Mouse (Mus musculus): ENCODE data around the gene Tbx21. TPM values are rescaled to one million over a fixed set of nuclear protein-coding genes. Genes with fewer than 3 reads are reported as not detected.

Tbx21 gene
- polyA plus RNA-seq, 1 experiment from 2014 or later, result 0.14 TPM

DNA sequence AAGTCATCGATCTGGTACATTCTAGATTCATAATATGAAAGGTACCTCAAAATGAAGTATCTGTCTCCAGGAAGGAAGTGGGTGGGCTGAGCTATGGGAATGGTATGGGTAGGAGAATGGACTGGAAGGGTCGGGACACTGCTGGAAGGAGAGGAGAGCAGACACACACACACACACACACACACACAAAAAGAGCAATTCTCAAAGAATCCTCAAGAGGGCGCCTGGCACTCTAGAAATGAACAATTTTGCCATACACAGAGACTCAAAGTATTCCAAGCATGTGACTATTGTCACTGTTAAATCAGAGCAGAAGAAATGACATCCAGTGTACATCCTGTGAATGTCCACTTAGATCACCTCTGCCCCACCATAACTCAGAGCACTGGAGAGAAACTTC is 42.6 kb downstream of the Tbx21 start:
- Histone ChIP-seq H3K9me3 (replicated peaks) (no peaks in the 10 kb centered on the region), H3K9ac (no peak overlapping the region), H3K27ac (no peak overlapping the region), H3K4me2 (no peak overlapping the region), H3K4me3 (replicated peaks) (no peak overlapping the region), H3K36me3 (peaks cover 8% of the 10 kb centered on the region), H3K4me1 (no peaks in the 10 kb centered on the region), H3K27me3 (no peaks in the 10 kb centered on the region)
- WGBS, result 25% methylated on average over 3 of the region's 3 CpGs
- no peak for ATAC-seq (replicated peaks; ENCODE audit: low FRiP score)

DNA sequence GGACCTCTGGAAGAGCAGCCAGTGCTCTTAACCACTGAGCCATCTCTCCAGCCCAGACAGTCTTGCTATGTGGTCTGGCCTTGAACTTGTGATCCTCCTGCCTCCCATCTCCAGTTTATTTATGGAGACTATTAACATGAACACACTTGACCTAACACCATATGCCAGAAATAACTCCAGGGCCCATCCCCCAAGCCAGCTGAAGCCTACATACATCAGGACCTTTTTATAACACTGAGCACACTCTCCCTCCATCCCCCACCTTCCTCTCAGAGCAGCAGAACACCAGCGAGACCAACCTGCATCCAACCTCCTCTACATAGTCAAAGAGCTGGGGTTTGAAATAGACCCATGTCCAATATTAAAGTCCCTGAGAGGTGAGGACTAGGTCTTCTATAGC is 44.0 kb downstream of the Tbx21 start:
- H3K9me3 ChIP-seq (replicated peaks), result no peaks in the 10 kb centered on the region
- no peak overlapping the region for H3K27ac ChIP-seq
- no peak overlapping the region for H3K4me2 ChIP-seq
- WGBS, result 46% methylated on average over 1 of the region's 1 CpGs
- H3K4me3 ChIP-seq (replicated peaks), result no peak overlapping the region
- no peaks in the 10 kb centered on the region for H3K27me3 ChIP-seq
- no peak for ATAC-seq (replicated peaks; ENCODE audit: low FRiP score)
- peaks cover 16% of the 10 kb centered on the region for H3K36me3 ChIP-seq
- H3K4me1 ChIP-seq, result no peaks in the 10 kb centered on the region
- H3K9ac ChIP-seq, result no peak overlapping the region

DNA sequence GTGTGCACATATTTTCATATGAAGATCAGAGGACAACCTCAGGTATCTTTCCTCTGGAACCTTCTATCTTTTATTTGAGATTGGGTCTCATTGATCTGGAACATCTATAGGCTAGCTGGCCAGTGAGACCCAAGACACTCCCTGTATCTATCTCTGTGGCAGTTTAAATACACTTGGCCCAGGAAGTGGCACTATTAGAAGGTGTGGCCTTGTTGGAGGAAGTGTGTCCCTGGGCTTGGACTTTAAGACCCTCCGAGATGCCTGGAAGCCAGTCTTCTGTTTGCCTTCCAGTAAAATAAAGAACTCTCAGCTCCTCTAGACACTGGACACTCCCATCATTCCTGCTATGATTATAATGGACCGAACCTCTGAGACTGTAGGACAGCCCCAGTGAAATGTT is 45.4 kb downstream of the Tbx21 start:
- Histone ChIP-seq H3K4me2 (no peak overlapping the region), H3K4me3 (replicated peaks) (no peak overlapping the region), H3K27ac (no peak overlapping the region), H3K9me3 (replicated peaks) (no peaks in the 10 kb centered on the region), H3K27me3 (no peaks in the 10 kb centered on the region), H3K36me3 (peaks cover 22% of the 10 kb centered on the region), H3K4me1 (no peaks in the 10 kb centered on the region), H3K9ac (no peak overlapping the region)
- WGBS, result 85% methylated on average over 2 of the region's 2 CpGs
- ATAC-seq (replicated peaks; ENCODE audit: low FRiP score), result no peak

DNA sequence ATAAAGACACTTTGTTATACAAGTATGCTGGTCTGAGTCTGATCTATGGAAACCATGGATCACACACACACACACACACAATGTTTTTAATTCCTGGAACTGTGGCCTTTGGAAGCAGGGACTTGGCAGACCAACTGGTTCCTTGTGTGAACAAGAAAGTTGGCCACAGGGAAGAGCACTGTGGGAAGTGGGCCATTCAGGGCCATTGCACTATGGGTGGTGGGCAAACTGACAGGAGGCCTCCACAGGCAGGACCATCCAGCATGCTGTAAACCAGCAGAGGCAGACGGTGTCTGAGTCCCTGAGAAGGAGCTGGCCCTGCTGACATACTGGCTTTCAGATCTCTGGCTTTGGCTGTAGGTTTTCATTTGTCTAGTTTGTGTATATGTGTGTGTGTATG is 45.8 kb downstream of the Tbx21 start:
- Histone ChIP-seq H3K36me3 (peaks cover 23% of the 10 kb centered on the region), H3K27me3 (no peaks in the 10 kb centered on the region), H3K4me2 (no peak overlapping the region), H3K4me3 (replicated peaks) (no peak overlapping the region), H3K4me1 (no peaks in the 10 kb centered on the region), H3K9me3 (replicated peaks) (no peaks in the 10 kb centered on the region), H3K27ac (no peak overlapping the region), H3K9ac (no peak overlapping the region)
- 58% methylated on average over 1 of the region's 1 CpGs for WGBS
- ATAC-seq (replicated peaks; ENCODE audit: low FRiP score), result no peak

DNA sequence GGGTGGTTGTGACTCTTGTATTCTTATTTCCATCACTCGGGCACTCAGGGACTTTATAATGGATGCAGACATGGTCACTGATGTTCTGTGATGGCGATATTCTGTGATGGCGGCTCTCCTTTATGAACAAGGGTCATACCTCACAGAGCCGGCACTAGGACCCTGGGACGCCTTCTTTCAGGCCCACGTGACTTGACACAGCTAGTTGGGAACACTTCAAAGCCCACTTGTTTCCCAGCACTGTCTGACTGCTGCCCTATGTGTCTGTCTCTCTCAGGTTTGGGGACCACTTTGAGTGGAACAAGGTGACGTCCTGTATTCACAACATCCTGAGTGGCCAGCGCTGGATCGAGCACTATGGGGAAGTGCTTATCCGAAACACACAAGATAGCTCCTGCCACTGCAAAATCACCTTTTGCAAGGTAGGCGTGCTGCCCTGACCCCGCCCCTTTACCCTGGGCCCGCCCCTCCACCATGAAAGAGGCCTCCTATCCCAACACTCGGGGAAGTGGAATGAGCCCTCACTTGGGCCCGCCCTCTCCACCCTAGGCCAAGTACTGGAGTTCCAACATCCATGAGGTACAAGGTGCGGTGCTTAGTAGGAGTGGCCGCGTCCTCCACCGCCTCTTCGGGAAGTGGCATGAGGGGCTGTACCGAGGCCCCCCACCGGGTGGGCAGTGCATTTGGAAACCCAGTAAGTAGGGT is 48.3 kb downstream of the Tbx21 start:
- Histone ChIP-seq H3K4me3 (replicated peaks) (no peak overlapping the region), H3K27ac (no peak overlapping the region), H3K9ac (no peak overlapping the region), H3K4me2 (no peak overlapping the region), H3K9me3 (replicated peaks) (no peaks in the 10 kb centered on the region), H3K27me3 (no peaks in the 10 kb centered on the region), H3K4me1 (peaks cover 6% of the 10 kb centered on the region; the same call in 1 of the 2 replicates), H3K36me3 (peaks cover 27% of the 10 kb centered on the region)
- 48% methylated on average over 22 of the region's 22 CpGs for WGBS
- no peak for ATAC-seq (replicated peaks; ENCODE audit: low FRiP score)

DNA sequence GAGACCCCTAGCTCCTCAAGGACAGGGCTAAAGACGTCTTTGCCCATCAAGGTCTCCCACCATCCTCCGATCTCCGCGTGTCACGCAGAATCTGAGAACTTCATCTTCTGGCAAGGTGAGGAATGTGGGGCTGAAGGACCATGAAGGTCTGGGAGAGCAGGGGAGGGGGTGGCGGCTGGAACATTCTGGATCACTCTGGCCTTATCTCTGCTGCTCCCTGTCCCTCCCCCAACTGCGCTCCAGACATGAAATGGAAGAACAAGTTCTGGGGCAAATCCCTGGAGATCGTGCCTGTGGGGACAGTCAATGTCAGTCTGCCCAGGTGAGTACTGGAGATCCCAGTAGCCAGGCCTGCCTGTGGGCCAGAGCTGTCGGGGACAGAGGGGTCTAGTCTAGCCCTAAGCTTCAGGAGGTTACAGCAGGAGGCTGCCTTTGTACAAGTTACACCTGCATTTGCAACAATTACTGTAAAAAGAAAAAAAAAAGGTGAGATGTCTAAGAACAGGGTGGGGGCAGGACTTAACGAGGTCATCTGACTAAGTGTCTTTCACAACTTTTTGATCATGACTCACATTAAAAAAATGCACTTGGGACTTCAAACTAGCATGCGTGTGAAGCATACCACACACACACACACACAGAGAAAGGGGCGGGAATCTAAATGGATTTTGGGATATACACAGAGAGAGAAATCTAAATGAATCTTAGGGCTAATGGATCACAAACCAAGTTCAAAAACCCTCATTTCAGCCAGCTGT is 49.4 kb downstream of the Tbx21 start:
- Histone ChIP-seq H3K27ac (no peak overlapping the region), H3K36me3 (peaks cover 37% of the 10 kb centered on the region), H3K9me3 (replicated peaks) (no peaks in the 10 kb centered on the region), H3K9ac (no peak overlapping the region), H3K4me1 (peaks cover 6% of the 10 kb centered on the region; the same call in 1 of the 2 replicates), H3K27me3 (no peaks in the 10 kb centered on the region), H3K4me2 (no peak overlapping the region), H3K4me3 (replicated peaks) (no peak overlapping the region)
- 85% methylated on average over 12 of the region's 12 CpGs for WGBS
- ATAC-seq (replicated peaks; ENCODE audit: low FRiP score), result no peak

DNA sequence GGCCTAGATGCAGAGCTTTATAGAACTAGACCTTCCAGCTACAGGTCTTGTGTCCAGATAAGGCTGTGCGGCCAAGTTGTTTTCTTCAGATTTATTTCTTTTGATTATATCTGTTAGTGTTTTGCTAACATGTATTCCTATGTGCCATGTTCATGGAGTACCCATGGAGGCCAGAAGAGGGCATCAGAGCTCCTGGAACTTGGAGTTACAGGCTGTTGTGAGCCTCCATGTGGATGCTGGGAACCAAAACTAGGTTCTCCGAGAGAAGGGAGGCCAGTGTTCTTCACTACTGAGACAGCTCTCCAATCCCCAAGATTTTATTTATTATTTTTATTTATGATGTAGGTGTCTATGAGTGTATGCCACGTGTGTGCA is 51.2 kb downstream of the Tbx21 start:
- no peak for ATAC-seq (replicated peaks; ENCODE audit: low FRiP score)
- H3K27ac ChIP-seq, result peak overlapping the region; percentile 49
- no peaks in the 10 kb centered on the region for H3K27me3 ChIP-seq
- 89% methylated on average over 3 of the region's 3 CpGs for whole genome bisulfite sequencing
- peaks cover 6% of the 10 kb centered on the region; the same call in 1 of the 2 replicates for H3K4me1 ChIP-seq
- no peak overlapping the region for H3K9ac ChIP-seq
- no peak overlapping the region for H3K4me3 ChIP-seq (replicated peaks)
- H3K9me3 ChIP-seq (replicated peaks), result no peaks in the 10 kb centered on the region
- H3K4me2 ChIP-seq, result no peak overlapping the region
- peaks cover 52% of the 10 kb centered on the region for H3K36me3 ChIP-seq

DNA sequence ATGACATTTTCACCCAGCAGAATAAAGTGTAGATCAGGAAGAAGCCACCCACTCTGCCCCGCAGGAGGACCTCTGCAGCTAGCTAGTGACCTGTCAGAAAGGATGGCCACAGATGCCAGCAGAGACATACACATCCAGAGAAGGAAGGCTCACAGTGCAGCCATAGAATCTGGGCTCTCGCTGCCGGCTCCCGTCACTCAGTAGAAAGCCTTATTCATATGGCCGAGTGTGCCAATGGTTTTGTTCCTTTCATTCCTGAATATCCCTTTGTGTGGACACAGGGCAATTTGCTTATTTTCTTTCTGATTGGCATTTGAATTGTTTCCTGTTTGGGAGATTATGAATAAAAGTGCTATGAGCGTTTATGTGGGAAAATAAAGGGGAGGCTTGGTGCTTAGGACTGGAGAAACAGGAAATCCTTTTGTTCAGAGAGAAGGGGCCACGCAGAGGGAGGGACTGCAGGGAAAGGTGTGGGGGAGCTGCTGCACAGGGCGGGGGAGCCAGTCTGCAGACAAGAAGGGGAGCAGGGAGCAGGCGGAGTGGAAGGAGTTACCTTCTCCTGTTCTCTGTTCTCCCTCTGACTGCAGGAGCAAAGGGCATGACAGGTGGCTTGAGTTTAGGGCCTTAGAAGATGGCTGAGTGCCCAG is 51.7 kb downstream of the Tbx21 start:
- H3K4me2 ChIP-seq, result no peak overlapping the region
- peak overlapping the region; percentile 63 for H3K27ac ChIP-seq
- H3K4me3 ChIP-seq (replicated peaks), result no peak overlapping the region
- no peaks in the 10 kb centered on the region for H3K27me3 ChIP-seq
- no peak overlapping the region for H3K9ac ChIP-seq
- WGBS, result 48% methylated on average over 9 of the region's 9 CpGs
- peaks cover 6% of the 10 kb centered on the region; the same call in 1 of the 2 replicates for H3K4me1 ChIP-seq
- no peaks in the 10 kb centered on the region for H3K9me3 ChIP-seq (replicated peaks)
- H3K36me3 ChIP-seq, result peaks cover 53% of the 10 kb centered on the region
- ATAC-seq (replicated peaks; ENCODE audit: low FRiP score), result no peak

DNA sequence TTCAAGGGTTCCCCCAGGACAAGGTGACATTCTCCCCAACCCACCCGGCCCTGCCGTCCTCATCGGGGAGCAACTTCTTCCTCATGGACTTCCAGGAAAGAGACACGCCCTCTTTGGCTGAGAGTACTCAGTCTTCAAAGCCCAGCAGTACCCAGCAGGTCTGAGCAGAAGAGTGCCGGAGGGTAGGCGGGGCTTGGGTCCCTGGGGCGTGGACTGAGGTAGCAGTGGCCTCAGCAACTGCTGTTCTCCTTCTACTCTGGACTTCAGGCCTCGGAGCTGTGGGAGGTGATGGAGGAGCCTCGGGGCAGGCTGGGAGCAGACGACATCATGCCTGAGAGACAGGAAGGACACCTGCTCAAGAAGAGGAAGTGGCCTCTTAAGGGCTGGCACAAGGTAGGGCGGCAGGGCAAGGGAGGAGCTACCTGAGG is 62.9 kb downstream of the Tbx21 start:
- Histone ChIP-seq H3K27me3 (no peaks in the 10 kb centered on the region), H3K4me1 (peaks cover 28% of the 10 kb centered on the region), H3K9me3 (replicated peaks) (no peaks in the 10 kb centered on the region), H3K36me3 (peaks cover 59% of the 10 kb centered on the region), H3K9ac (peak overlapping the region; percentile 63; the same call in 1 of the 2 replicates), H3K4me2 (peak overlapping the region; percentile 88), H3K27ac (no peak overlapping the region), H3K4me3 (replicated peaks) (peak overlapping the region; percentile 63)
- 24% methylated on average over 11 of the region's 11 CpGs for WGBS
- ATAC-seq (replicated peaks; ENCODE audit: low FRiP score), result no peak

DNA sequence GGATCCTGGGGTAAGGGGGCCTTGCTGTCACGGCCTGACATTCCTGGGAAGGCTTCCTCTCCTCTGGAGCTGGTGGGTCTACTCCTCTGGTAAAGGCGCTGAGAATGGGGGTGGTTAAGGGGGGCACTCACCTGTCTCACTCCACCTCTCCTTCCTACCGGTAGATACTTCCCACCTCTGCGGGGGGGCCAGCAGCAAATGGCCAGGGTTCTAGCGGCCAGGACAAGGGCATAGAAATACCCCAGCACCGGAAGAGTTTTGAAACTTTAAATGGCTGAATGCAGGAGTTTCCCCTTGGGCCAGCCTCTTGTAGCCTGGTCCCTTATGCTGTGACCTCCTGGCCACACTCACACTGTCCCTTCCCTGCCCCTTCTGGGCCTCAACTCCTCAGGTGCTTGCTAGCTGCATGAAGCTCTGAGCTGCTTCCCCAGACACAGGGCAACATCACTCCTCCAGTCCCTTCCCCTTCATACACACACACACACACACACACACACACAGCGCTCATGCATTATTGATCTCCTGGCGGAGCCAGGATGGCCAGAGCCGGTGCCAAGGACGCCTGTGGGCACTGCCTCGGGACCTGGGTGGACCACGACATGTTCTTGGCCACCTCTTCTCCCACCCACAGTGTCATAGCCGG is 64.1 kb downstream of the Tbx21 start:
- ATAC-seq (replicated peaks; ENCODE audit: low FRiP score), result peak; percentile 23
- Histone ChIP-seq H3K36me3 (peaks cover 55% of the 10 kb centered on the region), H3K27ac (peak overlapping the region; percentile 63), H3K4me1 (peaks cover 28% of the 10 kb centered on the region), H3K9ac (peak overlapping the region; percentile 63), H3K4me2 (peak overlapping the region; percentile 88), H3K27me3 (no peaks in the 10 kb centered on the region), H3K4me3 (replicated peaks) (peak overlapping the region; percentile 63), H3K9me3 (replicated peaks) (no peaks in the 10 kb centered on the region)
- WGBS, result 27% methylated on average over 13 of the region's 13 CpGs

DNA sequence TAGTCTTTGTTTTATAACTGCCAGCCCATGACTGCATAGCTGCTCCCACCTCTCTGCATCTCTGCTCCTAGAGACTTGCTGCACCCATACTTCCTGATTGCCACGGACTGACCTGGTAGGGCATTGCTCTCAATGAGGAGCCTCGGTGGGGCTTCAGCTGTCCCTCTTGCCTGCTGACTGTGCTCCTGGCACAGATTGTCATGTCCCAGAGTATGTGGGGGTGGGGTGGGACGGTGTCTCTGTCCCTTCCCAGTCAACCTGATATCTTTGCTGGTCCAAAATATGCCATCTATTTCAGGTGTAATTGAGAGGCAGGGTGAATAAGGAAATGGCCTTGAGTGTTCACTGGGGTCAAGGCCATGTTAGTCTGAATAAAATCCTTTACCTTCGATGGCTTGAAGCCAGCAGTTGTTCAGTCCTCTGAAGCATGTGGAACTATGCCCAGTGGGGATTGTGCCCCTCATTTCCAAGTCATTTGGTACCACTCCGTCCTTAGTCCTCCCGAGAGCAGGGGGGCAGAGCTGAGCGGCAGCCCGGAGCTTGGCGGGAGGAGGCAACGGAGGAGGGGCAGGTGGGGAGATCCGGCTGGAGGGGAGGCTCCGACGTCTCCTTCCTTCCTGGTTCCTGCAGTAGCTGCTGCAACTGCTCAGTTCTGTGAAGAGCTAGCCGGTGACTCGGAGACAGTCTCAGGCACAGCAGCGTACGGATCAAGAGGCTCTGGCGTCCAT is 64.8 kb downstream of the Tbx21 start, which contains the start of gene Osbpl7:
Gene Osbpl7 (plus strand): TSS at position 413 of the 728 bp plus-strand sequence.
- peak within 1 kb of the TSS; percentile 63 for H3K4me3 ChIP-seq (replicated peaks)
- WGBS, result 6% methylated on average over 18 of the region's 18 CpGs

More for the DNA sequence above, 64.8 kb downstream of the Tbx21 start, which contains the start of gene Osbpl7:
- Histone ChIP-seq H3K27ac (peak within 1 kb of the TSS; percentile 63), H3K4me2 (peak within 1 kb of the TSS; percentile 88), H3K4me1 (peaks cover 28% of the 10 kb centered on the region), H3K36me3 (peaks cover 53% of the 10 kb centered on the region), H3K27me3 (no peaks in the 10 kb centered on the region), H3K9me3 (replicated peaks) (no peaks in the 10 kb centered on the region; the same call in 1 of the 2 replicates), H3K9ac (peak within 1 kb of the TSS; percentile 63)
- peak; percentile 70 for ATAC-seq (replicated peaks; ENCODE audit: low FRiP score)
